Mouse (Mus musculus): ENCODE measurements around the gene Lgi1. TPM values are rescaled to one million over a fixed set of nuclear protein-coding genes. Genes with fewer than 3 reads are reported as not detected.

The Lgi1 gene
- polyA plus RNA-seq, 1 experiment from 2014 or later = 1.2 TPM

- H3K4me3 ChIP-seq (replicated peaks) = no peak overlapping the region
- ATAC-seq (ENCODE audit: insufficient number of reproducible peaks, insufficient read depth, low FRiP score, low TSS enrichment, low read depth) = no peak
- H3K4me2 ChIP-seq = no peak overlapping the region
- no peaks in the 10 kb centered on the region for H3K9me3 ChIP-seq
- H3K9ac ChIP-seq (replicated peaks) = no peak overlapping the region
- no peaks in the 10 kb centered on the region for H3K27me3 ChIP-seq
- H3K27ac ChIP-seq = no peak overlapping the region
- H3K36me3 ChIP-seq = no peaks in the 10 kb centered on the region
- WGBS = 64% methylated on average over 12 of the region's 12 CpGs
- H3K4me1 ChIP-seq (replicated peaks) = peaks cover 4% of the 10 kb centered on the region; the same call in 1 of the 2 replicates
Observed at GRCm38 (mm10) chr19:38238213-38238951, 26.0 kb upstream of the Lgi1 start.

DNA sequence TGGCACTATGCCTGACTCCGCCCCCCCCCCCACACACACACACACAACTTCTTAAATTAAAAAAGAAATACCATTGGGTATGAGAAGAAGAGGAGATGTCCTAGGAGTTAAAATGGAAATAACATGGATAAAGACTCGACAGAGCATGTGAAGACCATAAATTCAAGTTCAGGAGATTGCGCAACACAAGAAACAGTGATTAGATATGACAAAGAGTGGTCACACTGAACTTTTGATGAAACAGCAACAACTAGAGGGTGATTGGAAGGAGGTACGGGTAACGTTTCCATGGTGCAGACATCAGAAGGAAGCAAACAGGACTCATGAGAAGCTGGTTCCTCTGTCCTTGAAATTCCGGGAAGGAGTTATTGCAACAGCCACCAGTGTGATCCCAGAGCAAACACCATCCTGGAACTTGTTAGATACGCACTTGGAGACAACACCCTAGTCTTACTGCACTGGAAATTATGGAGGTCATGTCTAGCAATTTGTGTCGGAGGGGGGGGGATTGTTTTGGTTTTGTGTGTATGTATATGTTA lies 22.0 kb upstream of the Lgi1 start:
- Histone ChIP-seq H3K27ac (no peak overlapping the region), H3K27me3 (no peaks in the 10 kb centered on the region), H3K9ac (replicated peaks) (no peak overlapping the region), H3K4me1 (replicated peaks) (peaks cover 27% of the 10 kb centered on the region), H3K36me3 (no peaks in the 10 kb centered on the region), H3K4me2 (no peak overlapping the region), H3K4me3 (replicated peaks) (no peak overlapping the region), H3K9me3 (no peaks in the 10 kb centered on the region)
- ATAC-seq (ENCODE audit: insufficient number of reproducible peaks, insufficient read depth, low FRiP score, low TSS enrichment, low read depth) = no peak
- WGBS = 86% methylated on average over 8 of the region's 8 CpGs

DNA sequence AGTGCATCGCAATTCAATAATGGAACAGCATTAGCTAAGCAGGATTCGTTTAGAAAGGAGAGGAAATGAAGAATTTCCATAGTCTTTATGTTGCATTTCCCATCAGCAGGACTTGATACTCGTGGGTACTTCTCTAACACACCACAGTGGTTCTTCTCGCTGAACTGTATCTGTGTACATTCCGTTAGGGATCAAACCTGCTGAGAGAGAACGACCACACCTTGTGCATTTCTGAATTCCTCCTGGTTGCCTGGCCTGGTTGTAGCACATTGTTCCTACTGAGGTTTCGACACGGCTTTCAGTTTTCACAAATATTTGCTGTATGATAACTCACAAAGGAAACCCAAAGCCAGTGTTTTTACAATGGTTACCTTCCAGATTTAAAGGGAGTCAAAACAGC lies 19.6 kb upstream of the Lgi1 start:
- 72% methylated on average over 8 of the region's 8 CpGs for WGBS
- Histone ChIP-seq H3K4me2 (peak overlapping the region; percentile 15; the same call in 1 of the 2 replicates), H3K4me3 (replicated peaks) (no peak overlapping the region), H3K9me3 (no peaks in the 10 kb centered on the region), H3K27me3 (no peaks in the 10 kb centered on the region), H3K27ac (peak overlapping the region; percentile 64; the same call in 1 of the 2 replicates), H3K36me3 (no peaks in the 10 kb centered on the region), H3K4me1 (replicated peaks) (peaks cover 24% of the 10 kb centered on the region), H3K9ac (replicated peaks) (no peak overlapping the region)
- ATAC-seq (ENCODE audit: insufficient number of reproducible peaks, insufficient read depth, low FRiP score, low TSS enrichment, low read depth) = no peak

GRCm38 (mm10) chr19:38245361-38246176 lies 18.8 kb upstream of the Lgi1 start:
- ATAC-seq (ENCODE audit: insufficient number of reproducible peaks, insufficient read depth, low FRiP score, low TSS enrichment, low read depth) = no peak
- 32% methylated on average over 10 of the region's 10 CpGs for WGBS
- H3K4me2 ChIP-seq = peak overlapping the region; percentile 15
- H3K4me3 ChIP-seq (replicated peaks) = no peak overlapping the region
- H3K27ac ChIP-seq = peak overlapping the region; percentile 64; the same call in 1 of the 2 replicates
- H3K4me1 ChIP-seq (replicated peaks) = peaks cover 24% of the 10 kb centered on the region
- no peaks in the 10 kb centered on the region for H3K27me3 ChIP-seq
- H3K9me3 ChIP-seq = no peaks in the 10 kb centered on the region
- no peak overlapping the region for H3K9ac ChIP-seq (replicated peaks)
- H3K36me3 ChIP-seq = no peaks in the 10 kb centered on the region

DNA sequence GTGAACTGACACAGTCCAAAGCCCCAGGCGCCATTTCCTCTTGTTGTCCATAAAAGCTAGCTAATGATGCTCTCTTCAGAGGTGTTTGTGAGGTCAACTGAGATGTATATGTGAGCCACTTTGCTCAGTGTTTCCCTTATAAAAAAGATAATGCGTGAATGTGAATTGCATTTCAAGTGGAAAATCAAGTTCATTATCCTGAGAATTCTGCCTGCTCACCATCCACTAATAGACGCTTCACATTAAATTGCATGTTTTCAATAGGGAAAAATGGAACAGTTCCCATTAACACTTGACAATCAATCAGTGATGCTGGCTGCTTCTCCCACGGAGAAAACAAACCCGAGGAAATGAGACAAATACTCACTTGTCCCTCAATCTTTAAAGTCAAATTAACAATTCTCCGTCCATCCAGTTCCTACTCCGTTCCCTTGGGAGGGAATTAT lies 18.1 kb upstream of the Lgi1 start:
- H3K27me3 ChIP-seq = no peaks in the 10 kb centered on the region
- H3K4me2 ChIP-seq = no peak overlapping the region
- no peak overlapping the region for H3K27ac ChIP-seq
- WGBS = 68% methylated on average over 7 of the region's 7 CpGs
- no peak overlapping the region for H3K4me3 ChIP-seq (replicated peaks)
- H3K9me3 ChIP-seq = no peaks in the 10 kb centered on the region
- no peaks in the 10 kb centered on the region for H3K36me3 ChIP-seq
- no peak for ATAC-seq (ENCODE audit: insufficient number of reproducible peaks, insufficient read depth, low FRiP score, low TSS enrichment, low read depth)
- H3K9ac ChIP-seq (replicated peaks) = no peak overlapping the region
- peaks cover 28% of the 10 kb centered on the region for H3K4me1 ChIP-seq (replicated peaks)

DNA sequence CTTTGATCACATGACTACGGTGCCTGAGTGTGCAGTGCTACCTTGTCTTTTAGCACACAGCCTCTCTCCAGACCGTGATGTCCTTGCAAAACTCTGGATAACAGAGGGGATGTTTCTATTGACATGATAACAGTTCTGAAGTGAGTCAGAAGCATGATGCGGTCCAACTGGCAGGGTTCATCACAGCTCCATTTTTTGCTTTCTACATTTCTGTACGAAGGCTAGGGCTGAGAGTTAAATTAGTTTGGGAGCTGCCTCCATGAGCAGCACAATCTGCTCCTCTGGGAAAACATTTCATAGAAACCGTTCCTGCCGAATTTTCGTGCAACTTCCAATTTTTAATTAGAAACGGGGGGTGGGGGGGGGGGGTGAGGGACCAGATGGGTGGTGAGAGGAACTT lies 14.7 kb upstream of the Lgi1 start:
- H3K36me3 ChIP-seq = no peaks in the 10 kb centered on the region
- H3K4me1 ChIP-seq (replicated peaks) = peaks cover 26% of the 10 kb centered on the region
- H3K9ac ChIP-seq (replicated peaks) = no peak overlapping the region
- ATAC-seq (ENCODE audit: insufficient number of reproducible peaks, insufficient read depth, low FRiP score, low TSS enrichment, low read depth) = no peak
- H3K9me3 ChIP-seq = no peaks in the 10 kb centered on the region
- no peak overlapping the region for H3K4me3 ChIP-seq (replicated peaks)
- H3K27me3 ChIP-seq = no peaks in the 10 kb centered on the region
- no peak overlapping the region for H3K27ac ChIP-seq
- no peak overlapping the region for H3K4me2 ChIP-seq
- 87% methylated on average over 8 of the region's 8 CpGs for WGBS

- H3K9me3 ChIP-seq = no peaks in the 10 kb centered on the region
- 62% methylated on average over 6 of the region's 6 CpGs for WGBS
- H3K4me1 ChIP-seq (replicated peaks) = 0 out of 2 replicates have a peak, but pooled peaks cover 5% of the 10 kb centered on the region
- no peak overlapping the region for H3K9ac ChIP-seq (replicated peaks)
- no peak overlapping the region for H3K27ac ChIP-seq
- no peak overlapping the region for H3K4me2 ChIP-seq
- ATAC-seq (ENCODE audit: insufficient number of reproducible peaks, insufficient read depth, low FRiP score, low TSS enrichment, low read depth) = no peak
- H3K4me3 ChIP-seq (replicated peaks) = no peak overlapping the region
- H3K36me3 ChIP-seq = no peaks in the 10 kb centered on the region
- no peaks in the 10 kb centered on the region for H3K27me3 ChIP-seq
Observed at GRCm38 (mm10) chr19:38253796-38254195, 10.5 kb upstream of the Lgi1 start.

DNA sequence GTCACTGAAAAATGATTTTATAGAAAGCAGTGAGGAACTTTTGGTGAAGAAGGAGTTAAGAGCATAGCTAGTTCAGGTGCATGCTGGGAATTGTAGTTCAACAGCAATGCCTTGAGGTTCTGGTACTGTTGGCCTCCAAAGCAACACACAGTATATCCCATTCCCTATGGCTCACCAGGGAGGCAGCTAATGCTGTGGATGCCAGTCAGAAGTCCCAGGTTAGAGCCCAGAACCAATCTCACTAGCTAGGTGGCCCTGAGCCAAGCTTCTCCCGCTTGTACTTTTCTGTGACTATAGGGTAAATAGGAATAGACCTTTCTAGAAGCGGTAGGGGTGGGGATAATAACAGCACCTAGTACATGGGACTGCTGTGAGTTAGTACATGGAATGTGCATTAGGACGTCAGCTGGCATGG lies 5.7 kb upstream of the Lgi1 start:
- no peak overlapping the region for H3K4me2 ChIP-seq

DNA sequence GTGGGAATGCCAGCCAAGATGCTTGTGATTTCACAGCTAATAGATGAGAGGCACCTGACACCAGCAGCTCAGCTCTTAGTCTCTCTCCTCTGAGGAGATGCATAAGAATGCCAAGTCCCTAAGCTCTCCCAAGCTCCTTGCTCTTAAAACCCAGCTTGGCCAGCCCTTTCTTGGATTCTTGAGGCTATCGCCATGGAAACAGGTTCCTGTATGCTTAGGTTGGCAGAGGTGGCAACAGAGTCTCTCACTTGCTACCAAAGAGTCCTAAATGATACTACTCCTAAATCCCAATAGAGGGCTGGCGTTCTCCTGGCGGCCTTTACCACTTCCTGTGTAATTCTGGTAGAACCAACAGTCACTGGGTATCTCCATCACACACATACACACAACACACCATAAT lies 4.9 kb upstream of the Lgi1 start:
- no peak for ATAC-seq (ENCODE audit: insufficient number of reproducible peaks, insufficient read depth, low FRiP score, low TSS enrichment, low read depth)
- Histone ChIP-seq H3K4me2 (no peak overlapping the region), H3K27me3 (peaks cover 8% of the 10 kb centered on the region), H3K27ac (no peak overlapping the region), H3K9ac (replicated peaks) (no peak overlapping the region), H3K4me1 (replicated peaks) (peaks cover 12% of the 10 kb centered on the region), H3K4me3 (replicated peaks) (no peak overlapping the region), H3K36me3 (no peaks in the 10 kb centered on the region), H3K9me3 (no peaks in the 10 kb centered on the region)
- WGBS = 77% methylated on average over 3 of the region's 3 CpGs

More for the DNA sequence above, 5.7 kb upstream of the Lgi1 start:
- WGBS = 78% methylated on average over 3 of the region's 3 CpGs
- Histone ChIP-seq H3K9me3 (no peaks in the 10 kb centered on the region), H3K9ac (replicated peaks) (no peak overlapping the region), H3K27me3 (peaks cover 2% of the 10 kb centered on the region), H3K4me1 (replicated peaks) (peaks cover 5% of the 10 kb centered on the region; the same call in 1 of the 2 replicates), H3K27ac (no peak overlapping the region), H3K4me3 (replicated peaks) (no peak overlapping the region), H3K36me3 (no peaks in the 10 kb centered on the region)
- no peak for ATAC-seq (ENCODE audit: insufficient number of reproducible peaks, insufficient read depth, low FRiP score, low TSS enrichment, low read depth)

DNA sequence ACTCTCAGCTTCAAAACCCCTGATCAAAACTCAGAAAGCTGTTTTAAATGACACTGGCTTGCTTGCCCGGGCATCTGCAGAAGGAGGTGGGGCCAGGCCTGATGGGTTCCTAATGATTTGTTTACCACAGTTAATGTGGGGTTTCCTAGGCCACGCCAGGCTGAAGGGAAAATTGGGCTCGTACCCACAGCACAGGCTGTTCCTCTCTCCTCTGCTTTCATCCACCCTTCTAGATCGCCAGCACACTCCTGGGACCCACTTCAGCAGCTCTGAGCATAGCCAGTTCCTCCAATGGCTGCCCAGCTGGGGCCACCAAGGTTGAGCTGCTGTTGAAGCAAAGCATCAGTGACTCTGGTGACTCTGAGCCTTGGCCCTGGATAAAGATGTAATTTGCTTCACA lies 4.0 kb upstream of the Lgi1 start:
- Histone ChIP-seq H3K4me2 (no peak overlapping the region), H3K27ac (no peak overlapping the region), H3K9me3 (no peaks in the 10 kb centered on the region), H3K27me3 (peaks cover 12% of the 10 kb centered on the region), H3K9ac (replicated peaks) (no peak overlapping the region), H3K4me1 (replicated peaks) (peaks cover 12% of the 10 kb centered on the region), H3K36me3 (no peaks in the 10 kb centered on the region), H3K4me3 (replicated peaks) (no peak overlapping the region)
- ATAC-seq (ENCODE audit: insufficient number of reproducible peaks, insufficient read depth, low FRiP score, low TSS enrichment, low read depth) = no peak
- WGBS = 29% methylated on average over 4 of the region's 4 CpGs

- no peak for ATAC-seq (ENCODE audit: insufficient number of reproducible peaks, insufficient read depth, low FRiP score, low TSS enrichment, low read depth)
- H3K4me3 ChIP-seq (replicated peaks) = no peak overlapping the region
- WGBS = 85% methylated on average over 5 of the region's 5 CpGs
Observed at GRCm38 (mm10) chr19:38261351-38261750, 3.0 kb upstream of the Lgi1 start.

More at GRCm38 (mm10) chr19:38261351-38261750, 3.0 kb upstream of the Lgi1 start:
- H3K27me3 ChIP-seq = peaks cover 12% of the 10 kb centered on the region
- no peak overlapping the region for H3K27ac ChIP-seq
- peaks cover 12% of the 10 kb centered on the region for H3K4me1 ChIP-seq (replicated peaks)
- H3K4me2 ChIP-seq = no peak overlapping the region
- H3K36me3 ChIP-seq = no peaks in the 10 kb centered on the region
- H3K9me3 ChIP-seq = no peaks in the 10 kb centered on the region
- H3K9ac ChIP-seq (replicated peaks) = no peak overlapping the region
